Mouse (Mus musculus) limb, embryonic 15.5 days (tissue): ENCODE measurements at regions not wholly inside any gene's neighbourhood (a gene's known extent, or its start where the extent isn't known, plus 50 kb on each side); places are given as distances from the start of the nearest gene placed in this dataset.

Source experiments
- ATAC-seq: fragments of 200-750 bp; cut with Nextera tagmentation; 2 replicates; pipeline ENCODE4 v1.8.0; 2017; ENCODE audit warnings: low read depth, moderate TSS enrichment; ENCODE audit not compliant: insufficient number of reproducible peaks, low FRiP score, low TSS enrichment
- H3K27ac ChIP-seq: fragments of 300-500 bp; sonication (generic); 2 replicates; pipeline ENCODE4 v1.5.1; 2015; ENCODE audit warnings: moderate library complexity, mild to moderate bottlenecking, inconsistent platforms
- H3K27me3 ChIP-seq: fragments of 300-500 bp; sonication (generic); 2 replicates; pipeline ENCODE4 v1.6.1; 2015; ENCODE audit warnings: inconsistent platforms
- H3K36me3 ChIP-seq: fragments of 300-500 bp; sonication (generic); 2 replicates; pipeline ENCODE4 v1.6.1; 2015; ENCODE audit warnings: inconsistent platforms
- H3K4me1 ChIP-seq: fragments of 300-500 bp; sonication (generic); 2 replicates; pipeline ENCODE4 v1.6.1; 2015; ENCODE audit warnings: inconsistent platforms
- H3K4me2 ChIP-seq: fragments of 300-500 bp; sonication (generic); 2 replicates; pipeline ENCODE4 v1.6.1; 2015; ENCODE audit warnings: mild to moderate bottlenecking, inconsistent platforms
- H3K4me3 ChIP-seq: fragments of 300-500 bp; sonication (generic); 2 replicates; pipeline ENCODE4 v1.5.1; 2015; ENCODE audit warnings: mild to moderate bottlenecking, inconsistent platforms
- H3K9ac ChIP-seq: fragments of 300-500 bp; sonication (generic); 2 replicates; pipeline ENCODE4 v1.6.1; 2015; ENCODE audit warnings: inconsistent platforms
- H3K9me3 ChIP-seq: fragments of 300-500 bp; sonication (generic); 2 replicates; pipeline ENCODE4 v1.6.1; 2016; ENCODE audit warnings: inconsistent platforms
- WGBS: fragments of 180-500 bp; shearing (Covaris S2); methylation state at CpG from one replicate; pipeline ENCODE4 v1.1.7; 2015; 5-methylcytosine and 5-hydroxymethylcytosine counted together

DNA sequence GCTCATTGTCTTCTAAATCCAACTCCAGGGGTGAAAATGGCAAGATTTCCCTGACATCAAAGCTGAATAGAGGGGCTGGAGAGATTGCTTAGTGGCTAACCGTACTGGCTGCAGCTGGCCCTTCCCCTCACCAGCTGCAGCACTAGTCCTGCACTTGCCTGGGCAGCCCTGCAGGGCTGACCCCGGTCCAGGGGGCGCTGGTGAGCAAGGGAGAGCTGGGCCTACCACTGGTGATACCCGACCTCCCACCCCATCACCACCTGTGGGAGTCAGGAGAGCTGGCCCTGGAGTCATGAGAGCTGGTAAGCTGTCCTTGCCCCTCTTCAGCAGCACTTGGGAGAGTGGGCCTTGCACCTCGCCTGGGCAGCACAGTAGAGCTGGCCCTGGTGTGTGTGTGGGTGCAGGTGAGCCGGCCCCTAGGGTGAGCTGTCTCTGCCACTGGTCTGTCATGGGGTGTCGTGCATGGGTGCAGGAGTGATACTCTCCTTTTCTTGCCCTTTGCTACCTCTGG lies 1141.0 kb upstream of the Gulo start:
- no peaks in the 10 kb centered on the region for H3K27me3 ChIP-seq
- no peak overlapping the region for H3K27ac ChIP-seq
- H3K9ac ChIP-seq = no peak overlapping the region
- H3K9me3 ChIP-seq = no peaks in the 10 kb centered on the region
- peaks cover 1% of the 10 kb centered on the region; the same call in 1 of the 2 replicates for H3K4me1 ChIP-seq
- no peak overlapping the region for H3K4me2 ChIP-seq
- no peak for ATAC-seq
- no peak overlapping the region for H3K4me3 ChIP-seq
- no peaks in the 10 kb centered on the region for H3K36me3 ChIP-seq
- 53% methylated on average over 7 of the region's 7 CpGs for WGBS

DNA sequence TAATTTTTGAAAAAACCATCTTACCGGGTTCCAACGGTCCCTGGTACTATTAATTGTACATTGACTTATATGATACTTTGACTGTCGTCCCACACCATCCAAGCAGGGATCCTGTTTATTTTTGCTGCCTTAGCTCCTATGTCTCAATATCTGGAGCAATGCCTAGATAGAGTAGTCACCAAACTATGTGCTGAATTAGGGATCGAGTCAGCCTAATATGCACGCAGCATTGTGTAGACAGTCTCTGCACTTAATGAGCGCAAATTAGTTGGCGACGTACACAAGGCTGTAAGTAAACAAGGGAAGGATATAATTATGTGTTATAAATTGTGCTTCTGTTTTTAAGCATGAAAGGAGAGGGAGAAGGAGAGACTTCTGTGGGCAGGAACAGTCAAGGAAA lies 1140.1 kb upstream of the Gulo start:
- Histone ChIP-seq H3K4me3 (no peak overlapping the region), H3K27me3 (no peaks in the 10 kb centered on the region), H3K4me1 (peaks cover 10% of the 10 kb centered on the region; the same call in 1 of the 2 replicates), H3K27ac (no peak overlapping the region), H3K9me3 (no peaks in the 10 kb centered on the region), H3K9ac (no peak overlapping the region), H3K36me3 (no peaks in the 10 kb centered on the region), H3K4me2 (no peak overlapping the region)
- whole genome bisulfite sequencing = 64% methylated on average over 8 of the region's 8 CpGs
- ATAC-seq = no peak

DNA sequence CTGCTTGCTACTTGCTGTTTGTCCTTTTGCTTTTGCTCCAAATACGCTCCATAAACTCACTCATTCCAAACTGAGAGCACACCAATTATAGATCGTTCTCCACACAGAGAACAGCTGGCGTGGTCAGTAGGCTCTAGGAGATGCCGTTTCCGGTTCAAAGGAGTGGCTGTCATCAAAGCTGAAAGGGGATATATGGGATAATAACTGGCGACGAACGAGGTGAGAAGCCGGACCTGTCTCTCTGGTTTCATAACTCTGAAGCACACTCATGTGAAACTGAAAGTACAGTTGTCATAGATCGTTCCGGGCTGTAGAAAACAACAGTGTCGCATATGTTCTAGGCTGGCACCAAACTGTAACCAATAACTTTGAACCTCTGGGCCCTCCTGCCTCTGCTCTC lies 1137.6 kb upstream of the Gulo start:
- no peaks in the 10 kb centered on the region for H3K27me3 ChIP-seq
- ATAC-seq = no peak
- no peak overlapping the region for H3K9ac ChIP-seq
- H3K36me3 ChIP-seq = no peaks in the 10 kb centered on the region
- WGBS = 56% methylated on average over 12 of the region's 12 CpGs
- H3K4me2 ChIP-seq = no peak overlapping the region
- no peaks in the 10 kb centered on the region for H3K9me3 ChIP-seq
- H3K27ac ChIP-seq = no peak overlapping the region
- H3K4me3 ChIP-seq = no peak overlapping the region
- H3K4me1 ChIP-seq = peaks cover 24% of the 10 kb centered on the region

DNA sequence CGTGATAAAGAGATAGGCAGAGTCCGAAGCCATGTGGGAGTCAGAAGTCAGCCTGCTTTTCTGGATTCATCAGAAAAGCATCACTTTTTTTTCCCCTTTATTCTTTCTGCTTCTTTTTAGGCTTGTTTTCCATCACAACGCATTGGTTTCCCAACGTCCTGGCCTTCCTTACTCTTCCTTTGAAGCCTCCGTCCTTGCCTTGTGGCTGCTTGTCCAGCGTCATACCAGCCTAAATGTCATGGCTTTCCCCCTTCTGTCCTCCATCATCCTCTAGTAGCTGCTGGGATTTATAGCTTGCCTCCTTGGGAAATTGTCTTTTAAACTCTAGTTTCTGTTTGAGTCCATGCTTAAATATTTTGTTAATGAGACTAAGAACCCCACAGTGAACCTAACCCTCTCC lies 1136.0 kb upstream of the Gulo start:
- Histone ChIP-seq H3K27me3 (no peaks in the 10 kb centered on the region), H3K4me3 (no peak overlapping the region), H3K27ac (no peak overlapping the region), H3K4me2 (no peak overlapping the region), H3K9ac (no peak overlapping the region), H3K9me3 (no peaks in the 10 kb centered on the region), H3K36me3 (no peaks in the 10 kb centered on the region), H3K4me1 (peaks cover 28% of the 10 kb centered on the region)
- WGBS = 83% methylated on average over 6 of the region's 6 CpGs
- ATAC-seq = no peak

DNA sequence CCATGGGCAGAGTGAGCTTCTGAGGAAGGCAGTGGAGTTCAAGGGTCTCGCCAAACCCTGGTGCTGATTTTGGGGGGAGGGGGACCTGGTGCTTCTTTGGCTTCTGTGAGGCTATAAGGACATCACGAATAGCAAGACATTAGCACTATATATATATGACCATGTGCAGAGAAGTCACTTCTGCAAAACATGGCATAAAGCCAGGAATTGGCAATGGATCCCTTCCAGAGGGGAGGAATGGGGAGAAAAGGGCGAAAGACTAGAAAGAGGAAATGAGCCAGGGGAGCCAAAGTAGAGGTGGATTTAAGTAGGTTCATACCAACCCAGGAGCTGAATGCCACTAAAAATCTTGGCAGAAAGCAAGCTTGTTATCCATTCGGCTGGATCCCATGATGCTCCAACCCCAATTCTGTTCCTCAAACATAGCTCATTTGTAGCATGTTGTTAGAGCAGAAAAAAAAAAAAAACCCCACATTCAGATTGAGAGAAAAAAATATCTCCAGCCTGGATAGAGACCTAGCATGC lies 1135.5 kb upstream of the Gulo start:
- no peaks in the 10 kb centered on the region for H3K36me3 ChIP-seq
- no peaks in the 10 kb centered on the region for H3K9me3 ChIP-seq
- 61% methylated on average over 4 of the region's 4 CpGs for WGBS
- H3K4me2 ChIP-seq = no peak overlapping the region
- H3K4me1 ChIP-seq = peaks cover 31% of the 10 kb centered on the region
- H3K9ac ChIP-seq = no peak overlapping the region
- no peak overlapping the region for H3K27ac ChIP-seq
- no peak for ATAC-seq
- H3K27me3 ChIP-seq = no peaks in the 10 kb centered on the region
- H3K4me3 ChIP-seq = no peak overlapping the region

DNA sequence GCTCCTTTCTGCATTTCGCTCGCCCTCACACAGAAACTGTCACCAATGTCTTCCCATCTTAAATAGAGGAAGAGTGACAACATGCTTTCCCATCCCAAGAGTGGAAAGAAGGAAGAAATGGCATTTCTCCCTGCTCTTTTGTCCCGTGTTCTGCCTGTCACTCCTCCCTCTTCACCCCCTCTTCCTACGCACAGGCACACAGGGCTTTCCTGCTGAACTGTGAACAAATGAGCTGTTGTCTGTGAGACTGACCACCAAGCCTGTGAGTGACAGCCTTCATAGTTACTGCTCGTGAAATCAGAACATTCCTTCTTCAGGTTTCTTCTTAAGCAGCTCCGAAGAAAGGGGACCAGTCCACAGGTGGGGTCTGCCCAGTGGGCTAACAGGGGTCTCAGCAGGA lies 1134.8 kb upstream of the Gulo start:
- 67% methylated on average over 6 of the region's 6 CpGs for WGBS
- ATAC-seq = no peak

DNA sequence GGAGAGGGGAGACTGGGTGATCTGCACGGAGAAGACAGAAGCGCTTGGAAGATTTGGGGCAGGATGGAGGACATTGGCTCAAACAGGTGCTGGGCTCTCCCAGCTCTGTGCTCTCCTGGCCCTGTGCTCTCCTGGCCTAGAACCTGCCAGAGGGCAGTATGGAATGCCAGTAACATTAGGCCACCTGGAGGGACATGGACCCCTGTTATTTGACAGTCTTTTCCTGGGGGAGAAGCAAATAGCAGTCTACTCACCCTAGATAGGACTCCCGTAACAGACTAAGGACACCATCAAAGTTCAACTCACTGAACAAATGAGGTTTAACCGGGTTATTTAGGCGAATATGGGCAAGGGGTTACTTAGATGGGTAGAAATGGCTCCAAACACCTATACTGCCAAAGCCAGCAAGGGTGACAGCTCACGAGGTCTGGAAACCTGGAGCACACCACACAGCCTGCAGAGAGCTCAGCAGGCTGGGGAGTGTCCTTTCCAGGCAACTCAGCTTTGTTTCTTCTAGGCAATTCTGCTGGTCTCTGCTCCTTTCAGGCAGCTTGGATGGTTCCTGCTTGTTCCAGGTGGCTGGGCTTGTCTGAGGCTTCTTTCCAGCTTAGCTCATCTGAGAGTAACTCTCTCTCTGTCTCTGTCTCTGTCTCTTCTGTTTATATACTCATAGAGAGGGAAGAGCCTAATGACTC lies 1133.7 kb upstream of the Gulo start:
- no peak overlapping the region for H3K4me2 ChIP-seq
- no peaks in the 10 kb centered on the region for H3K36me3 ChIP-seq
- H3K4me1 ChIP-seq = peaks cover 31% of the 10 kb centered on the region
- H3K9me3 ChIP-seq = no peaks in the 10 kb centered on the region
- no peak overlapping the region for H3K9ac ChIP-seq
- WGBS = 81% methylated on average over 6 of the region's 6 CpGs
- ATAC-seq = no peak
- H3K27ac ChIP-seq = no peak overlapping the region
- H3K27me3 ChIP-seq = no peaks in the 10 kb centered on the region
- no peak overlapping the region for H3K4me3 ChIP-seq

More for the DNA sequence above, 1134.8 kb upstream of the Gulo start:
- Histone ChIP-seq H3K4me1 (peaks cover 31% of the 10 kb centered on the region), H3K27me3 (no peaks in the 10 kb centered on the region), H3K9me3 (no peaks in the 10 kb centered on the region), H3K9ac (no peak overlapping the region), H3K27ac (no peak overlapping the region), H3K4me3 (no peak overlapping the region), H3K4me2 (no peak overlapping the region), H3K36me3 (no peaks in the 10 kb centered on the region)

DNA sequence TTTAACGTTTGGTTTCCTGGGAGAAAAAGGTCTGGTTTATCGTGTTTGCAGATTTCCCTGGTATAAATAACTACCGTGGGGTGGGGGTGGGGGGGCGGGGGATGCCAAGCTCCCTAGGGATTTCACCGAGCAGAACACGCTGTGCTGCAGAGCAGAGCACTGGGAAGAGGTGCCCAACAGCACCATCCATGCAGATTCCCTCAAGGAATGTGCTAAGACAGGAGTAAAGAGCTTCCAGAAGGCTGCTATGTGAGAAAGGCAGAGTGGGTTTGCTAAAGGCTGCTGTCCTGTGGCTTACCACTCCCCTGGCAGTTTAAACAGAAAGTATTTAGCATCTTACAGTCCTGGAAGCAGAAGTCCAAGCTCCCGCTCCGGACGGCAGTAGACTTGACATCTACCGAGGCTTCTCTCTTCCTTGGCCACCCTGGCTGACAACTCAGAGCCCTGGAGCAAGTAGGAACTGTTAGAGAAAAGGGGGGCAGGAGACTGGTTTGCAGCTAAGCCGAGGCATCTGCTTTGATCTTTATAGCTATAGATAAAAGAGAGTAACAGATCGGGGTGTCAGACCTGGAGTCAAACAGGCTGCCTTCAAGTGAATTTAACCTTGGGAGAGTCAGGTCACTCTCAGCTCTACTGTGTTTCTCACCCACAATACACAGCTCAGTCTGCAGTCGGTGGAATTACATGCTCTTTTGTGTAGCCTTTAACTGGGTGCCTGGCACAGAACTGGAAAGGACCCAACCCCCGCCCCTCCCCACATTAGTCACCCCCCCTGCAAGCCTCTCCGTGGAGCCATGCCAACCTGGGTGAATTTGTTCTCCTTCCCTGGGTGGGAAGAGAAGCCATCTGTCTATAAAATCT lies 1132.8 kb upstream of the Gulo start:
- no peak overlapping the region for H3K4me3 ChIP-seq
- peak overlapping the region; percentile 24 for H3K4me2 ChIP-seq
- no peak overlapping the region for H3K27ac ChIP-seq
- no peaks in the 10 kb centered on the region for H3K27me3 ChIP-seq
- WGBS = 11% methylated on average over 15 of the region's 15 CpGs
- H3K36me3 ChIP-seq = no peaks in the 10 kb centered on the region
- H3K9me3 ChIP-seq = no peaks in the 10 kb centered on the region
- ATAC-seq = no peak
- H3K9ac ChIP-seq = no peak overlapping the region
- H3K4me1 ChIP-seq = peaks cover 31% of the 10 kb centered on the region

DNA sequence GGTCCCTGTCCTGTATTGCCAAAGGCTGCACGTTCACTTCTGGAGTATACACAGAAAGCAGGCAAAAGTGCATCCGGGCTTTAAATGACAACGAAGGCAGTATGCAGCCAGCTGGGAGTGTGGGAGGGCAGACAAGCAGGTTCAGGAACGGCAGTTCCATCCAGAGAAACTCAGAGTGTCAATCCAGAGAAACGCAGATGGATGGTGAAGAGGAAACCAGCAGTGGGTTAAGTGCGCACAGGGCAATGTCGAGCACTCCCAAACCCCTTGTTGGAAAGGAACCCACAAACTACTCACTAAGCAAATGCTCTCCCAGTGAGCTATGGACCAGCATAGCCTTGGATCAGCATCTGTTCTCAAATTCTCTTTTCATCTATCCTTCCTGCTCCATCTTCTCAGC lies 1132.1 kb upstream of the Gulo start:
- ATAC-seq = no peak
- Histone ChIP-seq H3K27me3 (no peaks in the 10 kb centered on the region), H3K4me2 (no peak overlapping the region), H3K4me1 (peaks cover 35% of the 10 kb centered on the region), H3K36me3 (no peaks in the 10 kb centered on the region), H3K9ac (no peak overlapping the region), H3K9me3 (no peaks in the 10 kb centered on the region), H3K4me3 (no peak overlapping the region), H3K27ac (no peak overlapping the region)
- WGBS = 62% methylated on average over 7 of the region's 7 CpGs

DNA sequence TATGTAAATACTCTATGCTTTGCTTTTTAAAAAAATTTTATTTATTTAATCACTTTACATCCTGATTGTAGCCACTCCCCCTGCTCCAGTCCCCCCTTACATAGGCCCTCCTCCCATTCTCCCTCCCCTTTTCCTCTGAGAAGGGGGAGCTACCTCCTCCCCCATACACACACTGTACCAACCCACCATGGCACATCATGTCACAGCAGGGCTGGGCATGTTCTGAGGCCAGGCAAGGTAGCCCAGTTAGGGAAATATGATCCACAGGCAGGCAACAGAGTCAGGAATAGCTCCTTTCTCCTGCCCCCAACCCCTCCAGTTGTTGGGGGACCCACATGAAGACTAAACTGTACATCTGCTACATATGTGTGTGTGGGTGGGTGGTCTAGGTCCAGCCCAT lies 1130.7 kb upstream of the Gulo start:
- peaks cover 44% of the 10 kb centered on the region for H3K4me1 ChIP-seq
- H3K9ac ChIP-seq = no peak overlapping the region
- no peak overlapping the region for H3K4me3 ChIP-seq
- no peaks in the 10 kb centered on the region for H3K27me3 ChIP-seq
- H3K36me3 ChIP-seq = no peaks in the 10 kb centered on the region
- ATAC-seq = no peak
- no peaks in the 10 kb centered on the region for H3K9me3 ChIP-seq
- H3K4me2 ChIP-seq = no peak overlapping the region
- H3K27ac ChIP-seq = no peak overlapping the region

DNA sequence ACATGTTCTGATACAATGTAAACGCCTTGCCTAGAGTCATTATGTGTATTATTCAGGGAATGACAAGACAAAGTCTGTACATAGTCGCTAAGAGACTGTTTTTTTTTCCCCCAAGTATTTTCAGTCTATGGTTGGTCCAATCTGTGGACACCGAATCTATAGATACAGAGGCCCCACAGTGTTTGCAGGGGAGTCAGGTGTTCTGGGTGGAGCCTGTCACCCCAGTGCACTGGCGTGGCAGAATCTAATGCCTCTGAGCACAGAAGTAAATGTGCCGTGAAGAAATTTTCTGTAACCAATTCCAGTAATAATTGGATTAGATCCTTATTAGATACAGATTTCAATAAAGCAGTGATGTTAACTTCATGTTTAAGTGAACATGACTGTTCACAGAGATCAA lies 1130.1 kb upstream of the Gulo start:
- Histone ChIP-seq H3K4me3 (no peak overlapping the region), H3K4me1 (peaks cover 42% of the 10 kb centered on the region), H3K4me2 (no peak overlapping the region), H3K9ac (no peak overlapping the region), H3K36me3 (no peaks in the 10 kb centered on the region), H3K27me3 (no peaks in the 10 kb centered on the region), H3K27ac (no peak overlapping the region), H3K9me3 (no peaks in the 10 kb centered on the region)
- no peak for ATAC-seq
- 62% methylated on average over 5 of the region's 5 CpGs for WGBS

DNA sequence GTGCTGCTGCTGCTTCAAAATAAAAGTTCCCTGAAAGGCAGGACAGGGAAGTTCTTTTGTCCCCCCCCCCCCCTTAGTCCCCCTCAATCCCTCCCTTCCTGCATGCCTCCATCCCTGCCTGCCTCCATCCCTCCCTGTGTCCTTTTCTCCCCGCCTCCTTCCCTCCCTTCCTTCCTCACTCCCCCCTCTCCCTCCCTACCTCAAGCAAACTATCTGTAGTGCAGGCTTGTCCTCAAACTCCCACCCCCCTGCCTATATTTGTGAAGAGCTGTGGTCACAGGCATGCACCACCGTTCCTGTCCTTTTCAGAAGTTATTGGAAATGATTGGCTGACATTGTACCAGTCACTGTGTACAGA lies 1127.1 kb upstream of the Gulo start:
- no peak overlapping the region; the same call in 1 of the 2 replicates for H3K27ac ChIP-seq
- H3K36me3 ChIP-seq = no peaks in the 10 kb centered on the region
- 2% methylated on average over 2 of the region's 2 CpGs for WGBS

More for the DNA sequence above, 1127.1 kb upstream of the Gulo start:
- Histone ChIP-seq H3K27me3 (no peaks in the 10 kb centered on the region), H3K4me3 (no peak overlapping the region), H3K4me1 (peaks cover 34% of the 10 kb centered on the region), H3K9me3 (no peaks in the 10 kb centered on the region), H3K9ac (no peak overlapping the region), H3K4me2 (no peak overlapping the region)
- no peak for ATAC-seq
